Mouse (Mus musculus) heart, postnatal 0 days (tissue): ENCODE measurements around the gene Adat1. TPM values are rescaled to one million over a fixed set of nuclear protein-coding genes. Genes with fewer than 3 reads are reported as not detected.

Experiments
- ATAC-seq: fragments of 200-750 bp; cut with Nextera tagmentation; 2 replicates; pipeline ENCODE4 v1.8.0; 2017; ENCODE audit warnings: low read depth, moderate number of reproducible peaks, moderate library complexity; ENCODE audit not compliant: insufficient read depth
- DNase-seq: peaks from one replicate; pipeline ENCODE4 v3.0.0-alpha.2; 2016; ENCODE audit warnings: low spot score
- H3K27ac ChIP-seq: fragments of 300-500 bp; sonication (generic); 2 replicates; pipeline ENCODE4 v1.5.1; 2014; ENCODE audit warnings: low read depth, mild to moderate bottlenecking
- H3K27me3 ChIP-seq: fragments of 300-500 bp; sonication (generic); 2 replicates; pipeline ENCODE4 v1.6.1; 2014; ENCODE audit warnings: low read length, mixed read lengths; ENCODE audit not compliant: control insufficient read depth, insufficient read depth
- H3K36me3 ChIP-seq: fragments of 300-500 bp; sonication (generic); replicated peaks from 2 replicates; pipeline ENCODE4 v1.6.1; 2014; ENCODE audit warnings: low read length, mixed read lengths; ENCODE audit not compliant: control insufficient read depth, insufficient read depth
- H3K4me1 ChIP-seq: fragments of 300-500 bp; sonication (generic); 2 replicates; pipeline ENCODE4 v1.6.1; 2014; ENCODE audit warnings: antibody characterized with exemption; ENCODE audit not compliant: control insufficient read depth, insufficient read depth
- H3K4me2 ChIP-seq: fragments of 300-500 bp; sonication (generic); 2 replicates; pipeline ENCODE4 v1.6.1; 2014; ENCODE audit warnings: low read depth, mild to moderate bottlenecking, low read length, moderate library complexity
- H3K4me3 ChIP-seq: fragments of 300-500 bp; sonication (generic); 2 replicates; pipeline ENCODE4 v1.5.1; 2014; ENCODE audit warnings: low read depth, low read length
- H3K9ac ChIP-seq: fragments of 300-500 bp; sonication (generic); replicated peaks from 2 replicates; pipeline ENCODE4 v1.6.1; 2014; ENCODE audit warnings: low read depth, low read length, mixed read lengths
- H3K9me3 ChIP-seq: fragments of 300-500 bp; sonication (generic); replicated peaks from 2 replicates; pipeline ENCODE4 v1.6.1; 2016; ENCODE audit warnings: low read length; ENCODE audit not compliant: control insufficient read depth
- CTCF ChIP-seq: IDR thresholded peaks from 2 replicates; pipeline ENCODE4 v1.5.1; 2016; ENCODE audit warnings: antibody characterized with exemption, control low read depth, low read depth
- EP300 ChIP-seq: IDR thresholded peaks from 2 replicates; pipeline ENCODE4 v1.6.1; 2016; ENCODE audit warnings: antibody characterized with exemption, low read depth
- WGBS: fragments of 180-500 bp; shearing (Covaris S2); extraction: QIAGEN DNeasy Blood & Tissue Kit; methylation state at CpG from one replicate; pipeline ENCODE4 v1.1.7; 2014; 5-methylcytosine and 5-hydroxymethylcytosine counted together
- polyA plus RNA-seq: library from polyadenylated mRNA; unstranded; fragments of >200 nt; fragmentation: Nextera tagmentation; extraction: Ambion mirVana; gene quantifications from 2 replicates; pipeline ENCODE4 v1.2.1, GENCODE M21; 2015
- total RNA-seq: library from RNA; depleted of rRNA; stranded (reverse); fragments of >200 nt; gene quantifications from 2 replicates; pipeline ENCODE4 v1.2.3, GENCODE M21; 2014; ENCODE audit warnings: low replicate concordance

Gene Adat1
- total and polyA plus RNA-seq, 2 experiments from 2014 or later, result 2.0 to 2.4 TPM

- TF ChIP-seq CTCF, result no peak
- no peak for TF ChIP-seq EP300
- DNase-seq, result no peak
- WGBS, result 88% methylated on average over 10 of the region's 10 CpGs
These were observed 23.6 kb downstream of the Adat1 start for GRCm38 (mm10) chr8:111968541-111968940.

GRCm38 (mm10) chr8:111967246-111967870, 24.7 kb downstream of the Adat1 start:
- Histone ChIP-seq H3K36me3 (no peaks in the 10 kb centered on the region), H3K9me3 (no peaks in the 10 kb centered on the region), H3K9ac (no peak overlapping the region), H3K27me3 (no peaks in the 10 kb centered on the region), H3K4me1 (peaks cover 4% of the 10 kb centered on the region; the same call in 1 of the 2 replicates), H3K27ac (no peak overlapping the region), H3K4me2 (no peak overlapping the region), H3K4me3 (no peak overlapping the region)
- DNase-seq (no peak), ATAC-seq (no peak)
- TF ChIP-seq CTCF, result no peak
- no peak for TF ChIP-seq EP300
- 69% methylated on average over 5 of the region's 5 CpGs for WGBS

More at GRCm38 (mm10) chr8:111968541-111968940, 23.6 kb downstream of the Adat1 start:
- no peaks in the 10 kb centered on the region for H3K36me3 ChIP-seq
- no peaks in the 10 kb centered on the region for H3K27me3 ChIP-seq
- H3K4me3 ChIP-seq, result no peak overlapping the region
- no peak for ATAC-seq
- H3K9ac ChIP-seq, result no peak overlapping the region
- H3K9me3 ChIP-seq, result no peaks in the 10 kb centered on the region
- H3K4me1 ChIP-seq, result no peaks in the 10 kb centered on the region; the same call in 1 of the 2 replicates
- no peak overlapping the region for H3K27ac ChIP-seq
- H3K4me2 ChIP-seq, result no peak overlapping the region

DNA sequence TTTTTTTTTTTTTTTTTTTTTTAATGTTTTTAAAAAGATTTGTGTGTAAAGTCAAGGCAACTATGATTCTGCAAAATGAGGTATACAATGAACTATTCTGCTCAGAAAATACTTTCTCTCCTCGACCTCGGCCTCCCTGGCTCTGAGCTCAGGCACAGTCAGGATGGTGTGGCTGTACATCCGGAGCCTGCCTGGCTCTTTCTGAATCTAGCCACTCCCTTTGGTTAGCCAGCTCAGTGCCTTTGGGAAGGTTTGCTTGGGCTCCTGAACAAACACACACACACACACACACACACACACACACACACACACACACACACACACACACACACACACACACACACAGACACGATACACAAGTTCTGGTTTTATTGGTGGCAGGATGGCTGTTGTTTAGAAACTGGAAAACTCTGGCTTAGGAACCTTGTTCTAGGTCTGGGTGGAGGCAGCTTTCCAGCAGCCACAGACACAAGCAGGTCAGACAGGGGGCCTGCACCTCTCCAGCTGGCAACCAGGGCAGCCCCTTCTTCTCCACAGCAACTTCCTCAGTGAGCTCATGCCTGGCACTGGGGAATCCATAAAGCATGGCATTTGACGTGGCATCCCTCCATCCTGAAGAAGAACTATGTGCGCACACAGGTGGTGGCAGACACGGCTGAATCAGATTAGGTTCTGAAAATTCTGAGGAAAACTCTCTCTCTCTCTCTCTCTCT, 27.1 kb downstream of the Adat1 start:
- Histone ChIP-seq H3K27me3 (no peaks in the 10 kb centered on the region), H3K4me3 (no peak overlapping the region), H3K9ac (no peak overlapping the region), H3K36me3 (no peaks in the 10 kb centered on the region), H3K4me2 (no peak overlapping the region), H3K27ac (no peak overlapping the region), H3K4me1 (peaks cover 5% of the 10 kb centered on the region; the same call in 1 of the 2 replicates), H3K9me3 (no peaks in the 10 kb centered on the region)
- WGBS, result 72% methylated on average over 7 of the region's 7 CpGs
- DNase-seq (no peak), ATAC-seq (no peak)
- TF ChIP-seq CTCF, result no peak
- no peak for TF ChIP-seq EP300

- TF ChIP-seq EP300, result no peak
- no peak for TF ChIP-seq CTCF
- Histone ChIP-seq H3K27me3 (no peaks in the 10 kb centered on the region), H3K36me3 (no peaks in the 10 kb centered on the region), H3K4me2 (no peak overlapping the region), H3K27ac (no peak overlapping the region), H3K4me3 (no peak overlapping the region), H3K9me3 (no peaks in the 10 kb centered on the region), H3K4me1 (peaks cover 5% of the 10 kb centered on the region; the same call in 1 of the 2 replicates), H3K9ac (no peak overlapping the region)
- no peak for ATAC-seq
- WGBS, result 63% methylated on average over 5 of the region's 5 CpGs
- DNase-seq, result no peak
These were observed 27.8 kb downstream of the Adat1 start for GRCm38 (mm10) chr8:111964351-111964750.

- ATAC-seq, result no peak
- H3K4me3 ChIP-seq, result no peak overlapping the region
- no peak for TF ChIP-seq CTCF
- no peak for TF ChIP-seq EP300
These were observed 28.6 kb downstream of the Adat1 start for GRCm38 (mm10) chr8:111963546-111963945.

More at GRCm38 (mm10) chr8:111963546-111963945, 28.6 kb downstream of the Adat1 start:
- H3K9me3 ChIP-seq, result no peaks in the 10 kb centered on the region
- WGBS, result 87% methylated on average over 4 of the region's 4 CpGs
- H3K27ac ChIP-seq, result no peak overlapping the region
- no peak overlapping the region for H3K9ac ChIP-seq
- H3K27me3 ChIP-seq, result no peaks in the 10 kb centered on the region
- H3K4me2 ChIP-seq, result no peak overlapping the region
- peaks cover 5% of the 10 kb centered on the region; the same call in 1 of the 2 replicates for H3K4me1 ChIP-seq
- 0 out of 2 replicates have a peak, but pooled peaks cover under 1% of the 10 kb centered on the region for H3K36me3 ChIP-seq
- no peak for DNase-seq
